Mouse (Mus musculus): ENCODE data around the gene Ddx18.

Ddx18 gene

DNA sequence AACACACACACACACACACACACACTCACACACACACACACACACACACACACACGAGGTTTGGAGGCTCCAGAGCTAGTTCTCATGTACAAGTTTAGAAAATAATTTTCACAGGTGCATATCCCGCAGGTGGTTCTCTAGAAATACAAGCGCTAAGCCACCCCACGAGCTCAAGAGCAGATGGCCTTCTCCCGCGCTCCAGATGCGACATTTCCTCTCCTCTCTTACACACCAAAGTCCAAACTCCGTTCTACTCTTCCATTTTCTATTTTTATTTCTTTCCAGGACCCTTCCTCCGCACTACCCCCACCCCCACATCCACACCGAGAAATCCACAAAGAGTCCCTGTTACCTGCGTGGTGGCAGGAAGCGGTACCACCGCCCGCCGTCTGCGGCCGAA lies 40.7 kb downstream of the Ddx18 start:
- DNase-seq = no peak

DNA sequence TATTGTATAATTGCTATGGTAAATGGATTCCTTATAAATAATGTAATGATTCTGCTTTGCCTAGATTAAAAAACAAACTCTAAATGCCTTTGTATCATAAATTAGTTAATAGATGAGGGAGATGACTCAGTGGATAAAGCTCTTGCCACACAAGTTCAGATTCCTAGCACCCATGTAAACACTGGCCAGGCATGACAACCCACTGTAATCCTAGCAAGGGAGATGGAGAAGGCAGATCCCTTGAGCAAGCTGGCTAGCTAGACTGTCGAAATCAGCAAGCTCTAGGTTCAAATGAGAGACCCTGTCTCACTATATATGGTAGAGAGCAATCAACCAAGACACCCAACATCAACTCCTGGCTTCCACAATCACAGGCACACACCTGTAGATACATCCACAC lies 49.2 kb downstream of the Ddx18 start:
- DNase-seq = no peak

DNA sequence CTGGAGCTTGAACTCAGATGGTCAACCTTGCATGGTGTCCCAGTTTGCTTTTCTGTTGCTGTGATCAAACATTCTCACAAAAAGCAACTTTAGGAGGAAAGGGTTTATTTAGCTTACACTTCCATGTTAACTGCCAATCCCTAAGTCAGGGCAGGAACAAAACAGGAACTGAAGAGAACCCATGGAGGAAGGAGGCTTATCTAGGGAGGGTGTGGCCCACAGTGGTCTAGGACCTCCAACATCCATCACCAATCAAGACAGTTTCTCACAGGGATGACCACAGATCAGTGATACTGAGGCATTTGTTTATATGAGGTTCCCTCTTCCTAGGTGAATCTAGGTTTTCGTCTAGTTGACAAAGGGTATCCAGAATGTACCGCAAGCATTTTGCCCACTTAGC lies 55.8 kb downstream of the Ddx18 start:
- DNase-seq = no peak

DNA sequence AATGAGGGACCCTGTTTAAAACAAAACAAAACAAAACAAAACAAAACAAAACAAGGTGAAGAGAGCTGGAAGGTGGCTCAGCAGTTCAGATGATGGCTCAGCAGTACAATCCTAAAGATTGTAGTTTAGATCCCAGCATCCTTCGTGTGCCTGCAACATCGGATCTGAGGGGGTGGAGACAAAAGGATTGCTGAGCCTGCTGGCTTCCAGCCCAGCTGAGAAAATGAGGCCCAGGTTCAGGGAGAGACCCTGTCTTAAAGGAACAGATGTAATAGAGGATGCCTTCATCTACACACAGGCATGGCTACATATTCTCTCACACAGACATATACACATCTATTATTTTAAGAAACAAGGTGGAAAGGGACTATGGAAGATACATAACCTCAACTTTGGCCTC lies 56.6 kb downstream of the Ddx18 start:
- DNase-seq = no peak

DNA sequence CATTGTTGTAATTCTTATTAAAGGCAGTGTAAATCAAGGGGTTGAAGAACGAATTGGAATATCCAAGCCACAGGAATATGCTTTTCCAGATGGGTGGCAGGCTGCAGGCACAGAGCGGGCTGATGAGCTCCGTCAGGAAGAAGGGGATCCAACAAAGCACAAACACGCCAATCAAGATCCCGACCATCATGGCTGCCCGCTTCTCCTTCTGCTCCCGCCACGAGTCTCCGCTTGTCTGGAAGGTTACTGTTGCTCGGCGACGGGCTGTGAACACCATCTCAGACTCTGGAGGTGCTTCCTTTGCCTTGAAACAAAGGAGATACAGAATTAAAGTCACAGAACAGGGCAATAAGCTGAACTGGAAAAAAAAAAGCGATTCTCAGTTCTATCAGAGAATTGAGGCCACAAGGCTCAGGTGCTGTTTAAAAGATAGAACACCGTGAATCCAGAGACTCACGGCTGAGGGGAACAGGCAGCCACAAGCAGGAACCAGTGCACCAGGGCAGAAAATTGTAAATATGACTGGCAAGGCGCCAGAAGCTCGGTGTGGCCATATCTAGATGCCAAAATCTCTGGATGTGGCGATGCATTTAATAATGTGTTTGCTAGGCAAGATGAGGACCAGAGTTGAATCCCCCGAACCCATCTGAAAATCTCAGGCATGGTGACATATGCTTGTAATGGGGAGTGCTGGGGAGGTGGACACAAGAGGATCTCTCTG lies 57.2 kb downstream of the Ddx18 start:
- no peak for DNase-seq

DNA sequence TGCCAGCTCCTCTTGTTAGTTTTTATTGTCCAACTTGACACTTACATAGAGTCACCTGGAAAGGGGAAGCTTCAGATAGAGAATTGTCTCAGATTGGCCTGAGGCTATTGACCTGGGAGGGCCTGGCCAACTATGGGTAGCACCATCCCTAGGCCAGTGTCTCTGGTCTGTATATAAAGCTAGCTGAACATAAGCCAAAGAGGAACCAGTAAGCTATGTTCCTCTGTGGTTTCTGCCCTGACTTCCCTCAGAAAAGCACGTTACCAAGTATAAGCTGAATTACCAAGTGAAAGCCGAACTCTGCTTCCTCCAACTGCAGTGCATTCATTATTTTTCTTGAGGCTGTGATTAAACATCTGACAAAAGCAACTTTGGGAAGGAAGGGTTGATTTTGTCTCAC lies 59.1 kb downstream of the Ddx18 start:
- no peak for DNase-seq

Data from thymus, postnatal 36 days (tissue).